Mouse (Mus musculus) intestine, embryonic 15.5 days (tissue): Measurements from ENCODE around the gene Ttpal. TPM values are rescaled to one million over a fixed set of nuclear protein-coding genes. Genes with fewer than 3 reads are reported as not detected.

ENCODE experiments used
- ATAC-seq: fragments of 200-750 bp; cut with Nextera tagmentation; 2 replicates; pipeline ENCODE4 v1.8.0; 2017; ENCODE audit warnings: moderate TSS enrichment, moderate library complexity
- H3K27ac ChIP-seq: fragments of 300-500 bp; sonication (generic); 2 replicates; pipeline ENCODE4 v1.5.1; 2015; ENCODE audit warnings: mild to moderate bottlenecking, inconsistent platforms
- H3K27me3 ChIP-seq: fragments of 300-500 bp; sonication (generic); replicated peaks from 2 replicates; pipeline ENCODE4 v1.6.1; 2015; ENCODE audit warnings: inconsistent platforms
- H3K36me3 ChIP-seq: fragments of 300-500 bp; sonication (generic); 2 replicates; pipeline ENCODE4 v1.6.1; 2015; ENCODE audit warnings: inconsistent platforms
- H3K4me1 ChIP-seq: fragments of 300-500 bp; sonication (generic); replicated peaks from 2 replicates; pipeline ENCODE4 v1.6.1; 2015; ENCODE audit warnings: inconsistent platforms
- H3K4me2 ChIP-seq: fragments of 300-500 bp; sonication (generic); replicated peaks from 2 replicates; pipeline ENCODE4 v1.6.1; 2015; ENCODE audit warnings: mild to moderate bottlenecking, inconsistent platforms
- H3K4me3 ChIP-seq: fragments of 300-500 bp; sonication (generic); replicated peaks from 2 replicates; pipeline ENCODE4 v1.5.1; 2015; ENCODE audit warnings: inconsistent platforms
- H3K9ac ChIP-seq: fragments of 300-500 bp; sonication (generic); 2 replicates; pipeline ENCODE4 v1.6.1; 2015; ENCODE audit warnings: inconsistent platforms
- H3K9me3 ChIP-seq: fragments of 300-500 bp; sonication (generic); 2 replicates; pipeline ENCODE4 v1.6.1; 2016; ENCODE audit warnings: inconsistent platforms
- WGBS: fragments of 180-500 bp; shearing (Covaris S2); methylation state at CpG from one replicate; pipeline ENCODE4 v1.1.7; 2015; 5-methylcytosine and 5-hydroxymethylcytosine counted together
- polyA plus RNA-seq: library from polyadenylated mRNA; unstranded; fragments of >200 nt; fragmentation: Nextera tagmentation; extraction: Ambion mirVana; gene quantifications from 2 replicates; pipeline ENCODE4 v1.2.1, GENCODE M21; 2015

Gene Ttpal
- polyA plus RNA-seq, 1 experiment from 2014 or later, result 25.7 TPM

- H3K9ac ChIP-seq, result no peak overlapping the region
- H3K27me3 ChIP-seq, result no peaks in the 10 kb centered on the region
- H3K4me2 ChIP-seq, result no peak overlapping the region
- peaks cover 21% of the 10 kb centered on the region for H3K4me1 ChIP-seq
- no peaks in the 10 kb centered on the region for H3K36me3 ChIP-seq
- WGBS, result 50% methylated on average over 13 of the region's 13 CpGs
- H3K9me3 ChIP-seq, result no peaks in the 10 kb centered on the region
- no peak for ATAC-seq
- H3K27ac ChIP-seq, result peak overlapping the region; percentile 72
- no peak overlapping the region for H3K4me3 ChIP-seq
Observed at GRCm38 (mm10) chr2:163596057-163596872, 5.8 kb upstream of the Ttpal start.

- Histone ChIP-seq H3K9ac (no peak overlapping the region), H3K36me3 (no peaks in the 10 kb centered on the region), H3K9me3 (no peaks in the 10 kb centered on the region), H3K27me3 (no peaks in the 10 kb centered on the region), H3K4me1 (peaks cover 25% of the 10 kb centered on the region), H3K4me3 (no peak overlapping the region), H3K27ac (peak overlapping the region; percentile 72), H3K4me2 (no peak overlapping the region)
- no peak for ATAC-seq
- 41% methylated on average over 3 of the region's 3 CpGs for WGBS
Observed at GRCm38 (mm10) chr2:163596873-163597155, 5.3 kb upstream of the Ttpal start.

GRCm38 (mm10) chr2:163597661-163598060 is 4.5 kb upstream of the Ttpal start:
- H3K27ac ChIP-seq, result no peak overlapping the region
- H3K4me3 ChIP-seq, result no peak overlapping the region
- 55% methylated on average over 4 of the region's 4 CpGs for WGBS
- ATAC-seq, result no peak
- H3K9ac ChIP-seq, result no peak overlapping the region
- no peaks in the 10 kb centered on the region for H3K27me3 ChIP-seq
- peaks cover 25% of the 10 kb centered on the region for H3K4me1 ChIP-seq
- H3K4me2 ChIP-seq, result no peak overlapping the region
- H3K9me3 ChIP-seq, result no peaks in the 10 kb centered on the region
- H3K36me3 ChIP-seq, result no peaks in the 10 kb centered on the region

GRCm38 (mm10) chr2:163599226-163599625 is 2.9 kb upstream of the Ttpal start:
- Histone ChIP-seq H3K27me3 (no peaks in the 10 kb centered on the region), H3K27ac (no peak overlapping the region), H3K4me2 (no peak overlapping the region), H3K9me3 (no peaks in the 10 kb centered on the region), H3K36me3 (no peaks in the 10 kb centered on the region), H3K4me3 (no peak overlapping the region), H3K4me1 (peaks cover 24% of the 10 kb centered on the region), H3K9ac (no peak overlapping the region)
- no peak for ATAC-seq
- WGBS, result 3% methylated on average over 1 of the region's 1 CpGs

GRCm38 (mm10) chr2:163601066-163601465 is 1.0 kb upstream of the Ttpal start:
- Histone ChIP-seq H3K9me3 (no peaks in the 10 kb centered on the region), H3K36me3 (no peaks in the 10 kb centered on the region), H3K4me3 (no peak overlapping the region), H3K9ac (no peak overlapping the region), H3K4me2 (no peak overlapping the region), H3K4me1 (peaks cover 15% of the 10 kb centered on the region), H3K27ac (no peak overlapping the region), H3K27me3 (no peaks in the 10 kb centered on the region)
- WGBS, result 83% methylated on average over 7 of the region's 7 CpGs
- ATAC-seq, result no peak

- no peak for ATAC-seq
- no peaks in the 10 kb centered on the region for H3K9me3 ChIP-seq
- 61% methylated on average over 7 of the region's 7 CpGs for WGBS
- H3K36me3 ChIP-seq, result no peaks in the 10 kb centered on the region
- H3K4me3 ChIP-seq, result peak overlapping the region; percentile 89
- peak overlapping the region; percentile 88 for H3K4me2 ChIP-seq
- H3K9ac ChIP-seq, result no peak overlapping the region; the same call in 1 of the 2 replicates
- H3K27ac ChIP-seq, result no peak overlapping the region
- H3K4me1 ChIP-seq, result peaks cover 8% of the 10 kb centered on the region
- H3K27me3 ChIP-seq, result no peaks in the 10 kb centered on the region
Observed at GRCm38 (mm10) chr2:163601712-163602100, 408 bp upstream of the Ttpal start.

- H3K36me3 ChIP-seq, result 0 out of 2 replicates have a peak, but pooled peaks cover 7% of the 10 kb centered on the region
- H3K27ac ChIP-seq, result no peak overlapping the region
- H3K9me3 ChIP-seq, result no peaks in the 10 kb centered on the region
- H3K4me2 ChIP-seq, result no peak overlapping the region
- ATAC-seq, result no peak
- 90% methylated on average over 7 of the region's 7 CpGs for whole genome bisulfite sequencing
- no peak overlapping the region for H3K4me3 ChIP-seq
- H3K4me1 ChIP-seq, result peaks cover 15% of the 10 kb centered on the region
- no peaks in the 10 kb centered on the region for H3K27me3 ChIP-seq
- H3K9ac ChIP-seq, result no peak overlapping the region
Observed at GRCm38 (mm10) chr2:163606161-163606560, 4.0 kb downstream of the Ttpal start.

GRCm38 (mm10) chr2:163608008-163608407 is 5.9 kb downstream of the Ttpal start:
- H3K27ac ChIP-seq, result no peak overlapping the region
- H3K27me3 ChIP-seq, result no peaks in the 10 kb centered on the region
- no peaks in the 10 kb centered on the region for H3K9me3 ChIP-seq
- no peak overlapping the region for H3K9ac ChIP-seq
- 75% methylated on average over 7 of the region's 7 CpGs for WGBS
- 0 out of 2 replicates have a peak, but pooled peaks have one; percentile 15 for ATAC-seq
- H3K36me3 ChIP-seq, result peaks cover 9% of the 10 kb centered on the region
- H3K4me3 ChIP-seq, result no peak overlapping the region
- H3K4me1 ChIP-seq, result peaks cover 8% of the 10 kb centered on the region
- H3K4me2 ChIP-seq, result no peak overlapping the region

GRCm38 (mm10) chr2:163609281-163609975 is 7.3 kb downstream of the Ttpal start:
- 0 out of 2 replicates have a peak overlapping the region, but pooled peaks have one; percentile 8 for H3K9ac ChIP-seq
- 0 out of 2 replicates have a peak, but pooled peaks have one; percentile 28 for ATAC-seq
- 62% methylated on average over 12 of the region's 12 CpGs for WGBS
- H3K4me1 ChIP-seq, result peaks cover 8% of the 10 kb centered on the region
- H3K4me3 ChIP-seq, result no peak overlapping the region
- no peaks in the 10 kb centered on the region for H3K27me3 ChIP-seq
- peaks cover 22% of the 10 kb centered on the region for H3K36me3 ChIP-seq
- H3K4me2 ChIP-seq, result no peak overlapping the region
- H3K27ac ChIP-seq, result peak overlapping the region; percentile 36; the same call in 1 of the 2 replicates
- no peaks in the 10 kb centered on the region for H3K9me3 ChIP-seq

GRCm38 (mm10) chr2:163611176-163611575 is 9.1 kb downstream of the Ttpal start:
- ATAC-seq, result peak; percentile 75
- 65% methylated on average over 9 of the region's 9 CpGs for WGBS
- peaks cover 31% of the 10 kb centered on the region for H3K36me3 ChIP-seq
- no peak overlapping the region for H3K27ac ChIP-seq
- H3K4me1 ChIP-seq, result peaks cover 12% of the 10 kb centered on the region
- no peak overlapping the region for H3K4me2 ChIP-seq
- H3K4me3 ChIP-seq, result no peak overlapping the region
- H3K27me3 ChIP-seq, result no peaks in the 10 kb centered on the region
- no peak overlapping the region for H3K9ac ChIP-seq
- no peaks in the 10 kb centered on the region for H3K9me3 ChIP-seq

- no peak overlapping the region for H3K4me3 ChIP-seq
- WGBS, result 94% methylated on average over 5 of the region's 5 CpGs
- H3K4me1 ChIP-seq, result peaks cover 9% of the 10 kb centered on the region; the same call in 1 of the 2 replicates
- no peak overlapping the region for H3K27ac ChIP-seq
- no peak overlapping the region for H3K4me2 ChIP-seq
- peaks cover 27% of the 10 kb centered on the region for H3K36me3 ChIP-seq
- H3K9me3 ChIP-seq, result no peaks in the 10 kb centered on the region
- no peak for ATAC-seq
- no peak overlapping the region for H3K9ac ChIP-seq
- no peaks in the 10 kb centered on the region for H3K27me3 ChIP-seq
Observed at GRCm38 (mm10) chr2:163613206-163613605, 11.1 kb downstream of the Ttpal start.

GRCm38 (mm10) chr2:163613990-163614389 is 11.9 kb downstream of the Ttpal start:
- Histone ChIP-seq H3K4me1 (peaks cover 9% of the 10 kb centered on the region; the same call in 1 of the 2 replicates), H3K36me3 (peaks cover 27% of the 10 kb centered on the region)
- 94% methylated on average over 4 of the region's 4 CpGs for WGBS

More at GRCm38 (mm10) chr2:163613990-163614389, 11.9 kb downstream of the Ttpal start:
- no peaks in the 10 kb centered on the region for H3K27me3 ChIP-seq
- H3K9ac ChIP-seq, result no peak overlapping the region
- no peak overlapping the region for H3K27ac ChIP-seq
- no peak for ATAC-seq
- no peaks in the 10 kb centered on the region for H3K9me3 ChIP-seq
- no peak overlapping the region for H3K4me3 ChIP-seq
- H3K4me2 ChIP-seq, result no peak overlapping the region
